Mouse (Mus musculus) CH12.LX (cell line): Measurements from ENCODE around the gene Gsg1l.

Experiments
- BHLHE40 ChIP-seq: IDR thresholded peaks from 2 replicates; pipeline ENCODE4 v1.6.1; 2011; ENCODE audit warnings: mild to moderate bottlenecking, low read depth, low read length, improper control_type of control experiment
- CHD2 ChIP-seq: IDR thresholded peaks from 2 replicates; pipeline ENCODE4 v1.6.1; 2011; ENCODE audit warnings: low read length, improper control_type of control experiment
- CTCF ChIP-seq, 2 experiments: IDR thresholded peaks in 1 of 2; conservative IDR thresholded peaks in 1 of 2; 2 replicates each; pipeline ENCODE4 v1.5.1; 2011 to 2012; ENCODE audit warnings: low read depth in 2 of 2, low read length in 2 of 2, improper control_type of control experiment in 1 of 2, inconsistent platforms in 1 of 2, mild to moderate bottlenecking in 1 of 2, moderate library complexity in 1 of 2
- MYC ChIP-seq: IDR thresholded peaks from 2 replicates; pipeline ENCODE4 v1.6.1; 2011; ENCODE audit warnings: low read depth, mild to moderate bottlenecking, improper control_type of control experiment, low read length
- PAX5 ChIP-seq: IDR thresholded peaks from 2 replicates; pipeline ENCODE4 v1.6.1; 2012; ENCODE audit warnings: low read length, inconsistent platforms, mixed read lengths
- POLR2A ChIP-seq: IDR thresholded peaks from 2 replicates; pipeline ENCODE4 v1.6.1; 2011; ENCODE audit warnings: low read depth, mild to moderate bottlenecking, improper control_type of control experiment, low read length
- POLR2AphosphoS2 ChIP-seq: IDR thresholded peaks from 2 replicates; pipeline ENCODE4 v1.6.1; 2011; ENCODE audit warnings: low read depth, low read length, improper control_type of control experiment
- SIN3A ChIP-seq: IDR thresholded peaks from 2 replicates; pipeline ENCODE4 v1.6.1; 2012; ENCODE audit warnings: low read length, improper control_type of control experiment, inconsistent platforms
- SMC3 ChIP-seq: IDR thresholded peaks from 2 replicates; pipeline ENCODE4 v1.6.1; 2011; ENCODE audit warnings: low read depth, low read length, improper control_type of control experiment
- TBP ChIP-seq: conservative IDR thresholded peaks from 2 replicates; pipeline ENCODE4 v1.6.1; 2011; ENCODE audit warnings: low read depth, low read length, improper control_type of control experiment
- TCF12 ChIP-seq: IDR thresholded peaks from 2 replicates; pipeline ENCODE4 v1.6.1; 2014; ENCODE audit warnings: low read depth, mild to moderate bottlenecking, inconsistent platforms, low read length, improper control_type of control experiment
- UBTF ChIP-seq: IDR thresholded peaks from 2 replicates; pipeline ENCODE4 v1.6.1; 2012; ENCODE audit warnings: low read depth, mild to moderate bottlenecking, inconsistent platforms, low read length, improper control_type of control experiment, moderate library complexity
- USF2 ChIP-seq: conservative IDR thresholded peaks from 2 replicates; pipeline ENCODE4 v1.6.1; 2011; ENCODE audit warnings: low read depth, low read length, improper control_type of control experiment
- ZC3H11A ChIP-seq: IDR thresholded peaks from 2 replicates; pipeline ENCODE4 v1.6.1; 2012; ENCODE audit warnings: low read depth, mild to moderate bottlenecking, inconsistent platforms, low read length, improper control_type of control experiment

DNA sequence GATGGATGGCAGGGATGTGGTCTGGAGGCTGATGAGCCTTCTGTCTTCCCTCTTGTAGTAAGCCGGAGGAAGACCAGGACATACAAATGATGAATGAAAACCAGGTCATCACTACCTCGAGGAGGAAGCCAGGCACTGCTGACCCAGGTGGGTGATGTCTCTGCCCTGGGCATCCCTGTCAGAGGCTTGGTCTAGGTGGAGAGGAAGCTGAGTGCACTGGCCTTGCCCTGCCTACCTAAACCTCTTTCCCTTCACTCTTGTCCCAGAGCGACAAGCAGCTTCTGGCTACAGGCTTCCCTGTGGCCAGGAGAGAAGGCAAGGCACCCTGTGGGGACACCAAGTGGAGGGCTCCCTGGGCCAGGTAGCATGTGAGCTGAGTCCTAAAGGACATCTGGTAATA lies 209.3 kb downstream of the Gsg1l start:
- TF ChIP-seq POLR2A: no peak
- TF ChIP-seq CTCF (conservative IDR thresholded peaks at IDR 0.05 in 1 of 2, IDR thresholded peaks at IDR 0.05 in 1 of 2; ENCODE audit: low read depth in 2 of 2, low read length in 2 of 2): no peak
- no peak for TF ChIP-seq SIN3A
- no peak for TF ChIP-seq PAX5
- TF ChIP-seq TBP: no peak
- TF ChIP-seq USF2: no peak
- no peak for TF ChIP-seq TCF12
- no peak for TF ChIP-seq BHLHE40
- TF ChIP-seq MYC: no peak
- no peak for TF ChIP-seq POLR2AphosphoS2
- TF ChIP-seq CHD2: no peak
- TF ChIP-seq SMC3: no peak
- no peak for TF ChIP-seq UBTF
- no peak for TF ChIP-seq ZC3H11A
